Mouse (Mus musculus) hindbrain, embryonic 16.5 days (tissue): ENCODE data around the gene St14. TPM values are rescaled to one million over a fixed set of nuclear protein-coding genes. Genes with fewer than 3 reads are reported as not detected.
A peak's percentile ranks its signal among the peaks of the same experiment; 100 is the strongest.

ENCODE experiments used
- ATAC-seq: fragments of 200-750 bp; cut with Nextera tagmentation; 2 replicates; pipeline ENCODE4 v1.8.0; 2017; ENCODE audit warnings: moderate TSS enrichment, moderate library complexity
- H3K27ac ChIP-seq: fragments of 300-500 bp; sonication (generic); 2 replicates; pipeline ENCODE4 v1.5.1; 2014; ENCODE audit warnings: low read depth, mild to moderate bottlenecking, control low read depth, low read length, moderate library complexity
- H3K27me3 ChIP-seq: fragments of 300-500 bp; sonication (generic); replicated peaks from 2 replicates; pipeline ENCODE4 v1.6.1; 2014; ENCODE audit warnings: low read length; ENCODE audit not compliant: control insufficient read depth, insufficient read depth
- H3K36me3 ChIP-seq: fragments of 300-500 bp; sonication (generic); 2 replicates; pipeline ENCODE4 v1.6.1; 2014; ENCODE audit warnings: mild to moderate bottlenecking, low read length, moderate library complexity, mixed read lengths; ENCODE audit not compliant: control insufficient read depth, insufficient read depth
- H3K4me1 ChIP-seq: fragments of 300-500 bp; sonication (generic); 2 replicates; pipeline ENCODE4 v1.6.1; 2014; ENCODE audit warnings: low read depth, low read length; ENCODE audit not compliant: control insufficient read depth, insufficient read depth
- H3K4me2 ChIP-seq: fragments of 300-500 bp; sonication (generic); 2 replicates; pipeline ENCODE4 v1.6.1; 2014; ENCODE audit warnings: mild to moderate bottlenecking, low read length, control low read depth, moderate library complexity
- H3K4me3 ChIP-seq: fragments of 300-500 bp; sonication (generic); 2 replicates; pipeline ENCODE4 v1.5.1; 2014; ENCODE audit warnings: mild to moderate bottlenecking, low read length, control low read depth, moderate library complexity
- H3K9ac ChIP-seq: fragments of 300-500 bp; sonication (generic); 2 replicates; pipeline ENCODE4 v1.6.1; 2014; ENCODE audit warnings: low read depth, mild to moderate bottlenecking, control low read depth, low read length, moderate library complexity
- H3K9me3 ChIP-seq: fragments of 300-500 bp; sonication (generic); 2 replicates; pipeline ENCODE4 v1.6.1; 2014; ENCODE audit warnings: mild to moderate bottlenecking, low read length, moderate library complexity; ENCODE audit not compliant: control insufficient read depth
- WGBS: fragments of 180-500 bp; shearing (Covaris S2); extraction: QIAGEN DNeasy Blood & Tissue Kit; methylation state at CpG from one replicate; pipeline ENCODE4 v1.1.7; 2014; 5-methylcytosine and 5-hydroxymethylcytosine counted together
- polyA plus RNA-seq: library from polyadenylated mRNA; unstranded; fragments of >200 nt; fragmentation: Nextera tagmentation; extraction: Ambion mirVana; gene quantifications from 2 replicates; pipeline ENCODE4 v1.2.1, GENCODE M21; 2015

The St14 gene
- polyA plus RNA-seq, 1 experiment from 2014 or later, result 0.93 TPM

GRCm38 (mm10) chr9:31130357-31131204, 1.1 kb downstream of the St14 start:
- ATAC-seq, result no peak; the same call in 1 of the 2 replicates
- Histone ChIP-seq H3K36me3 (no peaks in the 10 kb centered on the region), H3K27ac (no peak overlapping the region), H3K9me3 (no peaks in the 10 kb centered on the region), H3K9ac (peak overlapping the region; percentile 60), H3K4me1 (peaks cover 12% of the 10 kb centered on the region), H3K27me3 (peaks cover 21% of the 10 kb centered on the region), H3K4me2 (peak overlapping the region; percentile 93), H3K4me3 (peak overlapping the region; percentile 50)
- WGBS, result 11% methylated on average over 26 of the region's 26 CpGs

DNA sequence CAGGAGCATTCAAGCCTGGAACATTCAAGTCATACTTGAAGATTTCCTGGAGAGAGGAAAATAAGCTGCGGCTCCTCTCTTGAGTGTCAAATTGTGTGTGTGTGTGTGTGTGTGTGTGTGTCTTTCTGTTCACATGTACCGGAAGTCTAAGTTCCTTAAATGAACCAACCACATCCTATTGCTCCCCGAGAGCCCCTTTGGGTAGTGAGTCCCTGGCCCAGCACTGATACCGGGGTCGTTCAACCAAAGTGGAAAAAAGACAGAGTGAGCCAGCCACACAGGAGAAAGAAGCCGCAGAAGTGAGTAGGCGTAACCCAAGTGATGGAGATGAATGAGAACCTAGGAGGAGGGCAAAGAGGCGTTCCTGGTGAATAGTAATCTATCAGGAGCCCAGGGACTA, 1.7 kb downstream of the St14 start:
- no peak for ATAC-seq
- no peak overlapping the region for H3K9ac ChIP-seq
- WGBS, result 60% methylated on average over 8 of the region's 8 CpGs
- no peaks in the 10 kb centered on the region for H3K36me3 ChIP-seq
- H3K4me1 ChIP-seq, result peaks cover 12% of the 10 kb centered on the region
- H3K9me3 ChIP-seq, result no peaks in the 10 kb centered on the region
- H3K27me3 ChIP-seq, result peaks cover 21% of the 10 kb centered on the region
- H3K27ac ChIP-seq, result no peak overlapping the region
- peak overlapping the region; percentile 93; the same call in 1 of the 2 replicates for H3K4me2 ChIP-seq
- no peak overlapping the region for H3K4me3 ChIP-seq

- Histone ChIP-seq H3K27me3 (peaks cover 17% of the 10 kb centered on the region), H3K4me3 (no peak overlapping the region), H3K4me2 (no peak overlapping the region), H3K4me1 (peaks cover 12% of the 10 kb centered on the region), H3K36me3 (no peaks in the 10 kb centered on the region), H3K27ac (no peak overlapping the region), H3K9ac (no peak overlapping the region), H3K9me3 (no peaks in the 10 kb centered on the region)
- WGBS, result 83% methylated on average over 12 of the region's 12 CpGs
- ATAC-seq, result no peak
Measured at GRCm38 (mm10) chr9:31127876-31128465, 3.7 kb downstream of the St14 start.

GRCm38 (mm10) chr9:31126079-31126478, 5.6 kb downstream of the St14 start:
- Histone ChIP-seq H3K4me2 (no peak overlapping the region), H3K36me3 (no peaks in the 10 kb centered on the region), H3K27me3 (peaks cover 4% of the 10 kb centered on the region), H3K4me1 (peaks cover 4% of the 10 kb centered on the region), H3K9me3 (no peaks in the 10 kb centered on the region), H3K4me3 (no peak overlapping the region), H3K27ac (no peak overlapping the region), H3K9ac (no peak overlapping the region)
- 91% methylated on average over 7 of the region's 7 CpGs for WGBS
- ATAC-seq, result no peak

DNA sequence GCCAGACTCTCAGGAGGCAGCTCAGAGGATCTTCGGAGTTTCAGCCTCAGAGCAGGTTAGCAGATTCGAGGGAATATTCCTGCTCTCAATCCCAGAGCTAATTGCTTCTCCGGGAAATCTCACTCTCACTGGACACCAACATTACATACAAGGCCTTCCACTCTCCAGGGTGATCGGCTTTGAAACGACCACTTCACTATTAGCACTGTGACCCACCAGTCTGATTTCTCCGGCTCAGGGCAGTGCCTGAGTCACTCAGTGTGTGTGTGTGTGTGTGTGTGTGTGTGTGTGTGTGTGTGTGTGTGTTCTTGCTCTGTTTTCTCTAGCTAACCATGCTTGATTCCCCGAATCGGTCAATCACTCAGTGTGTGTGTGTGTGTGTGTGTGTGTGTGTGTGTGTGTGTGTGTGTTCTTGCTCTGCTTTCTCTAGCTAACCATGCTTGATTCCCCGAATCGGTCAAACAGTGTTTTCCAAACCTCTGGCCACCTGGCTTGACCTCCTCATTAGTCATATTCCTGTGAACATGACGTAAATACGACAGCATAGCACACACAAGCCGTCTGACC, 9.1 kb downstream of the St14 start:
- no peak for ATAC-seq
- Histone ChIP-seq H3K27me3 (no peaks in the 10 kb centered on the region), H3K27ac (no peak overlapping the region), H3K4me2 (no peak overlapping the region), H3K4me3 (no peak overlapping the region), H3K9ac (no peak overlapping the region), H3K36me3 (no peaks in the 10 kb centered on the region), H3K4me1 (no peaks in the 10 kb centered on the region), H3K9me3 (no peaks in the 10 kb centered on the region)
- 68% methylated on average over 13 of the region's 13 CpGs for WGBS

GRCm38 (mm10) chr9:31120533-31120915, 11.1 kb downstream of the St14 start:
- Histone ChIP-seq H3K4me2 (no peak overlapping the region), H3K36me3 (no peaks in the 10 kb centered on the region), H3K27ac (no peak overlapping the region), H3K9ac (no peak overlapping the region), H3K9me3 (no peaks in the 10 kb centered on the region), H3K4me1 (no peaks in the 10 kb centered on the region), H3K27me3 (no peaks in the 10 kb centered on the region), H3K4me3 (no peak overlapping the region)
- 81% methylated on average over 4 of the region's 4 CpGs for WGBS
- no peak for ATAC-seq

- Histone ChIP-seq H3K9me3 (no peaks in the 10 kb centered on the region), H3K4me2 (no peak overlapping the region)
- 75% methylated on average over 11 of the region's 11 CpGs for WGBS
Measured at GRCm38 (mm10) chr9:31119882-31120532, 11.6 kb downstream of the St14 start.

DNA sequence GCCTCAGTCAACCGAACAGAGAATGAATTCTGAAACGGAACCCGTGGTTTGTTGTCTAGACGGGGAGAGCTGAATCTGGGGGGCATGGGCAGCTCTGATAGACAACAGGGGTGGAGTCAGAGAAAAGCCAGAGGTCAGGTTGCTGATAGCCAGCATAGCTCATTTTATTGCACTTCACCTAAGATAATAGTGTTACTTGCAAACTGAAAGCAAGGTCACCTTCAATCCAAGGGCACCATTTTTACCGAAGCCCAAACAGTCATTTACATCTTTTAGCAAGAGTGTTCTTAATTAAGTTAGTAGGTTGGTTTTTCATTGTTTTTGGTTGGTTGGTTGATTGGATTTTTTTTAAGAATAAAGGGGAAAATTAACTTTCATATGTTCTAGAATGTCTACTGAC, 12.2 kb downstream of the St14 start:
- Histone ChIP-seq H3K4me2 (no peak overlapping the region), H3K4me3 (no peak overlapping the region), H3K9ac (no peak overlapping the region), H3K27me3 (no peaks in the 10 kb centered on the region), H3K27ac (no peak overlapping the region), H3K9me3 (no peaks in the 10 kb centered on the region), H3K36me3 (no peaks in the 10 kb centered on the region), H3K4me1 (no peaks in the 10 kb centered on the region)
- 72% methylated on average over 5 of the region's 5 CpGs for WGBS
- ATAC-seq, result no peak

More at GRCm38 (mm10) chr9:31119882-31120532, 11.6 kb downstream of the St14 start:
- Histone ChIP-seq H3K27me3 (no peaks in the 10 kb centered on the region), H3K4me3 (no peak overlapping the region), H3K36me3 (no peaks in the 10 kb centered on the region), H3K9ac (no peak overlapping the region), H3K4me1 (no peaks in the 10 kb centered on the region), H3K27ac (no peak overlapping the region)
- no peak for ATAC-seq
